Mouse (Mus musculus) kidney, postnatal 25 days (tissue): ENCODE results near the gene Ift57.

Experiments used
- DNase-seq, 2 experiments: peaks; one replicate each; pipeline ENCODE4 v3.0.0; 2021; ENCODE audit warnings: mixed read lengths in 2 of 2

Gene Ift57

DNA sequence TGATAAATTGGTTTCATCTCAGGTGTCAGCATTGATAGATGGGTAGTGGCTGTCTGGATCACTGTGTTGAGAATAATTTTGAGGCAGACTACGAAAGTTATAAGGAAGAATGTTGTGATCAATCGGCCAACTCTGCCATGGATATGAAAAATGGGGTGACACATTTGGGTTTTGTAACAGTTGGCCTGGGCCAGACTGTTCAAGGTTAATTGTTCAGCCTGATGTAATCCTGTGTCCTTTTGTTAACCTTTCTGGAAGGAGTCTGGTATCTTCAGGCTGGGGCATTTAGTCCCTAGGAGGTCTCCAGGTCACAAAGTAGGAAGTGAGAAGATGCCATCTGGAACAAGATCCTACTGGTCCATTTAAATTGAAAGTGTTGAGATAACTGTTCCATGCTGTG, 97.2 kb downstream of the Ift57 start:
- no peak for DNase-seq

DNA sequence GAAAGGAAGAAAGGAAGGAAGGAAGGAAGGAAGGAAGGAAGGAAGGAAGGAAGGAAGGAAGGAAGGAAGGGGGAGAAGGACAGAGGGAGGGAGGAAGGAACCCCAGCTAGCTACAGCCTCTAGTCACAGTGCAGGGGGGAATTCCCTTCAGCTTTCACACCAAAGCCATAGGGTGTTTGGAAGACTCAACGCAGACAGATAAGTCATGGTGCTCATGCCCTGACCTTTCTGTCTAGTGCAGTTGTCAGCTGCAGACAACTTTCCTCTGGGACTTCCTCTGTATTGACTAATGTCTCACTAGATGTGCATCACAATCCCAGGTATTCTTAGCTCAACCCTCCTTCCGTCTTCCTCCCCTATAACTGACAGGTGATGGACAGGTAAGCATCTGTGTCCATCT, 97.9 kb downstream of the Ift57 start:
- no peak for DNase-seq

DNA sequence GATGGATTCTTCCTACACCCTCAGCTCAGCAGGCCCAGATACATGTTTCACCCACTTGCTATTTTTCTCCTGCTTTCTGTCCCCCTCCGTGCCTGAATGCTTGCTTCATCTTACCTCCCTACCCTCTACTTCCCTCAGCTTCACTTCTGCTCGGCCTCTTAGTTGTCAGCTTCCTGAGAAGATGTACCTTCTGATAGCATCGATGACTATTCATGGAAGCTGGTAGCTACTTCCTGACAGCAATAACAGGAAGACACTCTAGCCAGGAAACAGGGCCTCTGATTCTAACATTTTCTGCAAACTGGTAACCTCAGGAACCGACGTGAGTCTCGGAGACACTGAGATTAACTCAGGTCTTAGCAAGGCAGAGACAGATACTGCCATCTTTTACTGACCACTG, 99.8 kb downstream of the Ift57 start:
- DNase-seq, result no peak

DNA sequence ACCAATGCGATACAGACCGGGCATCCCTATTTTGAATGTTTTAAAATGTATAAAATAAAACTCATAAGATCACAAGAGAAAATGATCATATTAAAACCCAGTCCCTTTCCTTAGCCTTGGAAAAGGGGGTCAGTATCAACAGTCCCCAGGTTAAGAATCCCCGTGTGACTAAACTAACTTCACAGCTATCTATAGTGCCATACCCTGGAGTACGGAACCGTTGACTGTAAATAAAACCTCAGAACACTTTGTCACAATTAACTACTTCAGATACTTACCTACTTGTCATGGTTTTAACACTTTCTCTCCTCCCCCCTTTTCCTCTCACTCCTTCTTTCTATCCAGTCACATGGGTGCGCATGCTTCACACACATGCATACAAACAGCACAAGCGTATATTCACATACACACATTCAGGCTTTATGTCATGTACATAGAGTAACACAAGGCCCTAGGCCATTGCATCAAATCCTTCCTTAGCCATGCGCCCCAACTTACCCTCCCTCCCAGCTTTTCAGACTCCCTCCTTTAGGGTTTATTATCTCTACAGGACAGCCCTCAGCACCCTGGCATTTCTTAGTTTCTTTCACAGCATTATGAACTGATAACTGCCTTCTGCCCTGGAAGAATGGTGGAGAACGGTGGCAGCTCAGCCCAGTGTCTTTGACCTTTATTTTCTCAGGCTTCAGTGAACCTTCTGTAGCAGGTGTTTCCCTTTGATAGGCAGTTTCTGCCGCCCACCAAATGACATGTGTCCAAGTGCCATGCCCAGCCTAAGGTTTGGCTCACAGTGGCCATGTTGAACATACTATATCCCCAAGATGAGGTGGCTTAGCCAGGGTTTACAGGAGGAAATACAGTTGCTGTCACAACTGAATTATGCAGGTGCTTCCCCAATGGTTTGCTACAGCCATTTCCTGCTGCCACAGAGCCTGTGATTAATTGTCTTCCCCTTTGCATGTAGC, 100.8 kb downstream of the Ift57 start, which contains the start of gene Cd47:
TSS of gene Cd47 (plus strand) at position 937 of the 965 bp plus-strand sequence.
- DNase-seq, result peak; percentile 61 to 68

DNA sequence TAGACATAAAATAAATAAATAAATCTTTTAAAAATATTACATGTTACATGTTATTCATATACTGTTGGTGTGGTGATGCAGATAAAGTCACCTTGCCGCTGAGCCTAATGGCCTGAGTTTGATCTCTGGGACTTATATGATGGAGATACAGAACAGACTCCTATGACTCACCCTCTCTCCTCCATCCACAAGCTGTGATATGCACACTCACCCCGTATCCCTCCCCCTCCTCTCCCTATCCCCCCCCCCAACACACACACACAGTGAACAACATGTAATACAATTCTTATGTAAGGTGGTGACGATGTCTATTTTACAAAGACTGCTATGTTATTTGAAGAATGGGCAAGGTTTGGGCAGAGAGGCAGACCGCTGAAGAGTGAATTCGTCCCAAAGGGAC, 102.0 kb downstream of the Ift57 start:
- no peak for DNase-seq

DNA sequence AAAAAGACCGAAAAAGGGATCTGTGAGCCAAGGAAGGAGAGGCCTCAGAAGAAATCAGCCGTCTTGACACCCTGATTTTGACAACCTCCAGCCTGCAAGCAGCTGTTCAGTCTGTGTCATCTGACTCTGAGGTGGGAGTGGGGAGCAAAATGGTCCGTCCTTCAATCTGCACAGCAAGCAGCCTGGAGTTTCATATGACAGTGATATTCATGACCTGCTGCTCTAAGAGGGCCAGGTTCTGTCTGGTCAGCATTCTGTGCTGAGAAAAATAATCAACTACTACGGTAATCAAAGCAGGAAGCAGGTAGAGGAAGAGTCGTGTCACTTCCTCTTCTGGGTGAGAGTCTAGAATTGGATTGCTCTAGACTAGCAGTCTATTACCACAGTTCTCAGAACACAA, 102.4 kb downstream of the Ift57 start:
- DNase-seq, result no peak

DNA sequence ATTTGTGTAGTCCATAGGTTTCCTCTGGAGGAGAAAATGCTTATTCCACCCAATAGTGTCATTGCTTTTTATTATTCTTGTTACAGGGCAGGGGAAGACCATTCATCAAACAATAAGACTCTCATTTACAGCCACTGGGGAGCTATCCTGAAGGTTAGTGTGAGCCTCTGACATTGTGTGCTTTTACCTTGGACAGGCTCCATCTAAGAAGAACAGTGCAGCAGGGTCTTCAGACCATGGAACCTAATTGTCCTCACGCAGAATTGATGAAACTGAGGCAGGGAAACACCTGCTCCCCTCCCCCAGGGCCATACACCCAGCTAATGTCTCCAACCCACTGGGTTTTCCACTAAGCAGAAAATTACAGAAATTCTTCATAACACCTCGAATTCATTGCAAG, 104.0 kb downstream of the Ift57 start:
- DNase-seq, result no peak

DNA sequence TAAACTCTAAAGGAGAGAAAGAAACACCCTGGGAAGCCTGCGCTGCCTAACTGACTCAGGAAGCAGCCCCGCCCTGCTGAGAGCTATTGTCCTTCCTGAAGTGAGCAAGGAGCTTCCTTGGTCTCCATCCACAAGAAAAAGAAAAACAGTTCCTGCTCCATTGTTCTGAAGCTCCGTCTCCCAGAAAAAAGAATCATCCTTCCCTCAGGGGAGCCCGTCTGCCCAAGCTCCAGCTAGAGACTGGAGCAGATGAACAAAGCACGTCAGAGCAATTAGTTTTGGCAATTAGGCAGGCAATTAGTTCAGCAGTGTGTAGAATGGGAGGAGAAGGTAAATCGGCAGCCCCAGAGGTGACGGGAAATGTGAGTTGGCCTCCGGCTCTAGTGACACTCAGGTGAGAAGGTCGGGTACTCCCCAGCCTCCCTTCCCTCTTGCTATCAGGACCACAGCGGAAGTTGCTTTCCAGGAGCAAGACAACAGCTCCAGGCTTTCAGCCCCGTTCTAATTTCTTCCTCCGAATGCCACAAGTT, 105.0 kb downstream of the Ift57 start:
- peak; percentile 50 to 69 for DNase-seq

DNA sequence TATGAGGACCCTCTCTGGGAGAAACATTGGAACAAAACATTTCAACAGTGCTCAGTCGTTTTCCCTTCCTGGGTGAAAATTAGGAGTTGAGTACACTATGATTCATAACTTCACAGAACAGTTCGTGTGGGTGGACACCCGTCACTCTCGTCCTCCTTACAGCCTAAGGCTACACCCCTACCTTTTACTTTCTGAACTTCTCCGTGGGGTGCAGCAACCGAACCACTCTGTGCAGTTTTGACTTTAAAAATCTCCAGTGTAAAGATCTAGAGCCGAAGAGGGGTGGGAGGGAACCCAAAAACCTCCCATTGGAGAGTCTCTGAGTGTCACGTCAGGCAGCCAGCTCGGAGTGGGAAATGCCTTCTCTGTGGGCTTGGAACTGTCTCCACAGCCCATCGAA, 107.9 kb downstream of the Ift57 start:
- no peak for DNase-seq

DNA sequence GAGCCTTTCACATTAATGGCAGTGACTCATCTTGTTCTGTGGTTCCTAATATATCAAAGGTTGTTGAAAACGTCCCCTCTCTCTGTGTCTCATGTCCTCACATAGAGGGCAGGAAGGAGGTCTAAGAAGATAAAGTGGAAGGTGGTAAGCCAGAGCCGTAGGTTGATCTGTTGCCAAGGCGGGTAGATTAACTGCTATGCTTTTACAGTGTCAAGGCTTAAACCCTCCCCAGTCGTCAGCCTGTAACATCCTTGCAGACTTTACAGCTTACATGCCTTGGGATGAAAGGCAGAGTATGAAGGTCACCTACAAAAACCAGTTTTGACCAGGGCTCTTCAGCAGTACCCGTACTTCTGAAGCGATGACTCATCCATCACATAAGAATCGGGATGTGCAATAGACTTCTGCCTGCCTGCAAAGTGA, 108.4 kb downstream of the Ift57 start:
- DNase-seq, result no peak

DNA sequence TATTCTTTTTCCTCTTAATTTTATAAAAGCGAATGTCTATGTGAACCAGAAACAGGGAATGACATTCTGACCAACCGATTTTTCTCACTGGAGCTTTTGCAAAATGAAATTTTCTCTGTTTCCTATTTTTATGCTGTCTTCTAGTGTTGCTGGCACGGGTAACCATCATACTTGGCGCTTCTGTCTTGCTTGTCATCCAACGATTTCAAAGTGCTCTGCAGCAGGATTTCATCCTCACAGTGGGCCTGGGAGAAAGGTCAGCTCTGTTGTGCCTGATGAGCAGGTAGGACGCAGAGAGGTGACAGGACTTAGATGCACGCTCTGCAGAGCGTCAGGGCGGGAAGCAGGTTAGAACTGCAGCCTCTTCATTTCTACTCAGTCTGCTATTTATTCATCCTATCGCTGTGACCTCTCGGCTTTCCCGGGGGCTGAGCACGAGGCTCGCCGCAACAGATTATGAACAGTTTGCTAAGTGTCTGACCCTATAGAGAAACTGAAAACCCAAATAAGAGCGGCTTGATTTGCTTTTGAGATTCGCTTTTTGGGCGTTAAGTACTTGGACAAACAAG, 108.9 kb downstream of the Ift57 start:
- no peak for DNase-seq

DNA sequence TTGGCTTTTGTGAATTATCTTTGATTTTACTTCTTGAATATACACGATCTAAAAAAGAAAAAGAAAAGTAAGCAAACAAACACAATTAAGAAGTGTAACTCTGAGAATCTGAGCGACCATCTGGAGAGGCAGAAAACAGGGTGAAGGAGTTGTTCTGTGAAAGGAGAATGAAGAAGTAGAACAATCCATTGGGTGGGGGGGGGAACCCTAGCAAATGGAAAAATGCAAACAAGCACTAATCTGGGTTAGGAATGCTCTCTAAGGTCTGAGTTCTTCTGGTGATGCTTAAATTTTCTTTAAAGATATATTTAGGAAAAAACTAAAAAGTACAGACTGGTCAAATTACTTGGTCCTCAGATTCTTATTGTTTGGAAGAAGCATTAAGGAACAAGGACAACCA, 112.9 kb downstream of the Ift57 start:
- DNase-seq, result no peak

DNA sequence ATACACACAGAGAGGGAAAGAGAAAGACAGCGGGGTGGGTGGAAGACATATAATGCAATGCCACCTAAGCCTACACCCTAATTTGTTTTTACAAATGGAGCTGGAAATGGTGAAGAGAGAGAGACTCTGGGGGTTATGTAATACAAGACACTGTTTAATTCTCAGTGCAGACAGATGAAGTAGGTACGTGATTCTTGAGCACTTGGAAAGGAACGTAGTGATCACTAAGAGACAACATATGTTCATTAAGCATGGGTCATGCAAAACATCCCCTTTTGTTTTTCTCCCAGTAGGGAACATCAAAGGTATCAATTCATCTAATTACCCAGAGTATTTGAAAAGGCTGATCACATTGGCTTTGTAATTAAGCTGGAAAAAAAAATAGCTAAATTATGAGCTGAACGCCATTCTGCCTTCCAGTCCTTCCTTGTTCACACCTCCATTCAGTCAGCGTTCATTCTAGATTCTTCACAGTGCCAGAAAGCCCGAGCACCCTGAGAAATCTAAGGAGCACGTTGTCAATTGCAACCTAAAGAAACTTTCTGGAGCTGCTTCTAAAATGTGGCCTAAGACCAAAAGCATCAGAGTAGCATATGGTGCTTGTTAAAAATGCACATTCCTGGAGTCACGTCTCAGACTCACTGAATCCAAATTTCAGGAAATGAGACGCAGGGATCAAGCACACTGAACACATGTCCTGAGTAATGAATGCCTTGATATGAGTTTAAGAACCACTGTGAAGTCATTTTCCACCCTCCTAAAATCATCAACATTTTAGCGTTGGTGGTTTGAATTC, 114.0 kb downstream of the Ift57 start:
- no peak for DNase-seq

DNA sequence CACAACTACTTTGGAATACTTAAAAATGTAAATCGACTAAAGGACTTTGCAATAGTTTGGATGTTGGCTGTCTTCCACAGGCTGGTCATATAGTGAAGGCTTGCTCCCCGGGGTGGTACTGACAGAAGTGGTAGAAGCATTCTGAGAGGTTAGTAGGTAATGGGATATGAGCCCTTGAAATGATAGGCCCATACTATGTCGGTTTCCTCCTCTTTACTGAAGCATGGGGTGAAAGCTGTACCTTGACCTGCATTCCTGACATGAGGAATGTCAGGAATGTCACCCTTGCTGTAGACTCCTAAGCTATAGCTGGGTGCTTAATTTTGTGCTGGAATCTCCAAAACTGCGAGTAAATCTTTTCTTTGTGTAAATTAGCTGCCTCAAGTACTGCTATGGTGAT, 115.4 kb downstream of the Ift57 start:
- no peak for DNase-seq
